Mouse (Mus musculus) C2C12 (cell line): ENCODE results near the gene Ube2h. TPM values are rescaled to one million over a fixed set of nuclear protein-coding genes. Genes with fewer than 3 reads are reported as not detected.

ENCODE experiments used
- H3K27me3 ChIP-seq: one replicate; pipeline ENCODE4 v1.6.1; 2011; ENCODE audit not compliant: control insufficient read depth, insufficient read depth, insufficient read length
- H3K36me3 ChIP-seq: one replicate; pipeline ENCODE4 v1.6.1; 2011; ENCODE audit not compliant: control insufficient read depth, insufficient read depth
- H3K4me3 ChIP-seq: one replicate; pipeline ENCODE4 v1.5.1; 2011; ENCODE audit warnings: mild to moderate bottlenecking, control low read depth; ENCODE audit not compliant: poor library complexity, insufficient read depth, severe bottlenecking
- H3K79me2 ChIP-seq: one replicate; pipeline ENCODE4 v1.6.1; 2011; ENCODE audit not compliant: control insufficient read depth, insufficient read depth
- H3K79me3 ChIP-seq: one replicate; pipeline ENCODE4 v1.6.1; 2011; ENCODE audit warnings: low read depth, control low read depth
- H3ac ChIP-seq: one replicate; pipeline ENCODE3; 2011; ENCODE audit warnings: low read depth; ENCODE audit not compliant: control insufficient read depth, insufficient read length
- CEBPB ChIP-seq: IDR thresholded peaks from one replicate; pipeline ENCODE4 v1.6.1; 2011; ENCODE audit warnings: low read depth, mild to moderate bottlenecking, control low read depth, moderate library complexity
- CTCF ChIP-seq: IDR thresholded peaks from one replicate; pipeline ENCODE4 v1.5.1; 2011; ENCODE audit not compliant: control insufficient read depth, insufficient read depth, insufficient read length
- FOSL1 ChIP-seq: IDR thresholded peaks from one replicate; pipeline ENCODE4 v1.8.0; 2011; ENCODE audit warnings: mild to moderate bottlenecking, low read length; ENCODE audit not compliant: poor library complexity, insufficient read depth, severe bottlenecking
- MAX ChIP-seq: IDR thresholded peaks from one replicate; pipeline ENCODE4 v1.6.1; 2011; ENCODE audit warnings: mild to moderate bottlenecking, control low read depth
- MYOD1 ChIP-seq: IDR thresholded peaks from one replicate; pipeline ENCODE4 v1.6.1; 2011; ENCODE audit warnings: low read depth; ENCODE audit not compliant: control insufficient read depth, insufficient read length
- MYOG ChIP-seq: IDR thresholded peaks from one replicate; pipeline ENCODE4 v1.6.1; 2011; ENCODE audit not compliant: control insufficient read depth, insufficient read length; ENCODE audit errors: extremely low read depth
- USF1 ChIP-seq: IDR thresholded peaks from one replicate; pipeline ENCODE4 v1.6.1; 2011; ENCODE audit warnings: low read depth, mild to moderate bottlenecking, control low read depth, moderate library complexity
- polyA plus RNA-seq: library from polyadenylated mRNA; unstranded; fragments of >200 nt; fragmentation: generic; extraction: Trizol; gene quantifications from one replicate; pipeline ENCODE4 v1.2.1, GENCODE M21; 2012; ENCODE audit warnings: missing spikeins

The Ube2h gene
- polyA plus RNA-seq, 1 experiment, result 14.9 TPM

DNA sequence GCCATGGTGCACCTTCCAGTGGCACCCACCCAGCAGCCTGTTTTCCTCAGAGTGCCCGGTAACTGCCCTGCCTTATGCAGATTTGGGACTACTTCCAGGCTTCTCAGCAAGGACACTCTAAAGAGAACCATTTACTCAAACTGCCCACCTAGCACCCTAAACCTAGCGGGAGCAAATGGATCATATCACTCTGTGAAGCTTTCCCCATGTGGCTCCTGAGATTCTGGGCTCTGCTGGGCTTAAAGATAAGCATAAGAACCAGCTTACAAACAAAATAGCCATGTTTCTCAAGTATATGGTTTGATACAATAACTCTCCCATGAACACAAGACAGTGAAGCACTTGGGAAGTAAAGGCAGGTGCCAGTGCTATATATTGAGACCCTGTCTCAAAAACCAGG is 11.8 kb downstream of the Ube2h start:
- no peak overlapping the region for H3ac ChIP-seq
- no peak for TF ChIP-seq USF1
- no peak for TF ChIP-seq MAX
- TF ChIP-seq FOSL1, result no peak
- H3K36me3 ChIP-seq, result peaks cover 19% of the 10 kb centered on the region
- H3K27me3 ChIP-seq, result no peaks in the 10 kb centered on the region
- H3K79me3 ChIP-seq, result peaks cover 3% of the 10 kb centered on the region
- peaks cover 24% of the 10 kb centered on the region for H3K79me2 ChIP-seq
- H3K4me3 ChIP-seq, result no peak overlapping the region

DNA sequence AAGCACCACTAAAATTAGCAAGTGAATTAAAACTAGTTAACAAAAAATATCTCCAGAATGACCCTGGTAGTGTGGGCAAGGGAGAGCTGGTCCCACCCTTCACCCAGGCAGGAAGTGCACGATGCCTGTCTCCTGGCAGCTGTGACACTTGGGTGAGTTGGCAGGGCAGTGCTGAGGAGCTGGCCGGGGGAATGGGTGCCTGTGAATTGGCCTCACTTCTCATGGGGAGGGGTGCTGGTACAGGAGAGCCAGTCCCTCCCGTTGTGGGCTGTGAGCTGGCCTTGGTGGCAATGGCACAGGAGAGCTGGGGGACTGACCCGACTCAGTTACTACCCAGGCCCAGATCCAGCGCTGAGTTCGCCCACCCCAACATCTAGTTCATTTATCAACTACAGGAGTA is 16.4 kb downstream of the Ube2h start:
- TF ChIP-seq MAX (no peak), MYOD1 (no peak), MYOG (no peak), USF1 (no peak), CTCF (no peak), FOSL1 (no peak)
- peaks cover 30% of the 10 kb centered on the region for H3K36me3 ChIP-seq

DNA sequence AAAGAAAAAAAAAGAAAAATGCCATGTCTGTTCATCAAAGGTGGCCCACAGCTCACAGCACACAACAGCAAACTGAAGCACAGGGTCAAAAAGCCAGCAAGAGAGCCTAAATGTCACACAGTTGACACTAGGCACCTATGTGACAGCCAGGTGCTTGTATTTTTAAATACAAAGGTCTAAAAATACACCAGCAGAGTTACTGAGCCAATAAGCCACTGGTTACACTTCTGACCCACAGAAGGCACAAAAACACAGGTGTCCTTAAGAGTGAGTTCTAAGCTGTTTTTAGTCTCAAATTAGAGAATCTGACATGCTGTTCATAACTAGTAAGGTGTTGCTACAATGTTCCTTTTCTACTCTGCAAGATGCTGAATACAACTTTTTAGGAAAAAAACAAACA is 17.7 kb downstream of the Ube2h start:
- Histone ChIP-seq H3K36me3 (peaks cover 30% of the 10 kb centered on the region), H3K79me3 (peaks cover 6% of the 10 kb centered on the region), H3K27me3 (no peaks in the 10 kb centered on the region), H3K79me2 (peaks cover 29% of the 10 kb centered on the region), H3K4me3 (no peak overlapping the region), H3ac (no peak overlapping the region)
- TF ChIP-seq CTCF (no peak), FOSL1 (no peak), USF1 (no peak), MAX (no peak), MYOG (no peak), CEBPB (no peak), MYOD1 (no peak)

More for the DNA sequence above, 16.4 kb downstream of the Ube2h start:
- H3K79me3 ChIP-seq, result peaks cover 6% of the 10 kb centered on the region
- H3K27me3 ChIP-seq, result no peaks in the 10 kb centered on the region
- H3K79me2 ChIP-seq, result peaks cover 32% of the 10 kb centered on the region
- H3ac ChIP-seq, result no peak overlapping the region
- H3K4me3 ChIP-seq, result no peak overlapping the region

DNA sequence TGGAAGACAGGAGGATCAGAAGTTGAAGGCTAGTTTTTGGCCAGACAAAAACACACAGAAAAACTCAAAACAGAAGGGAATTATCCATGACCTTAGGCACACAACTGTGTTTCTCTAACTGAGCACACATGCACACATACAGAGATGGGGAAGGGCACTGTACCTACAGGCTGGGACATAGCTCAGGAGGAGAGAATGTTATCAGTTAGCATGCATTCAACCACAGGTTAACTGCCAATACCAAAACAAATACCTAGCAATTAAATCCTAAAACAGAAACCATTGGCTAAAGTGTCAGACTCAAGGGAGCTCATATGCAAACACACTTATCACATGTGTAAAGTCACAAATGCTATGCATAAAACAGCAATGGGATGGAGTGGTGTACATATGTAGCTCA is 20.2 kb downstream of the Ube2h start:
- Histone ChIP-seq H3K27me3 (no peaks in the 10 kb centered on the region), H3K79me3 (peaks cover 3% of the 10 kb centered on the region), H3K4me3 (no peak overlapping the region), H3ac (no peak overlapping the region), H3K79me2 (peaks cover 27% of the 10 kb centered on the region), H3K36me3 (peaks cover 30% of the 10 kb centered on the region)
- TF ChIP-seq MAX (no peak), MYOG (no peak), CTCF (no peak), FOSL1 (no peak), CEBPB (no peak), MYOD1 (no peak), USF1 (no peak)

DNA sequence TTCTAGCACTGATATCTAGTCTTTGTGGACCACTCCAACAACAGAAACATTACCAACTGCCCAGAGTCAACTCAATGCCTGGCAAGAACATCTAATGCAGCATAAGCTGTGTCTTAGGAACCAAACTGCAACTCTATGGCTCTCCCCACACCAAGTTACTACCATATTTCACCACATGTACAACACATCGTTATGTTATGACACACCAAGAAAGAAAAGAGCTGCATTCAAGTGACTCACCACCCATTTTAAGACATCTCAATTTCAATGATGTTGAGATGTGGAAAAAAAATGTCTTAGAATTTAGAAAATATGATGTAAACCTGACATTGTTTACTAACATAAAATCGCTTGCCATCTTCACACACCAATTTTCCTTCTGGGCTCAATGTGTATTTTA is 22.0 kb downstream of the Ube2h start:
- Histone ChIP-seq H3K79me3 (peaks cover 3% of the 10 kb centered on the region), H3K4me3 (no peak overlapping the region), H3K79me2 (peaks cover 22% of the 10 kb centered on the region), H3K27me3 (no peaks in the 10 kb centered on the region), H3ac (no peak overlapping the region), H3K36me3 (peaks cover 35% of the 10 kb centered on the region)
- TF ChIP-seq CEBPB (no peak), CTCF (no peak), MYOD1 (no peak), FOSL1 (no peak), USF1 (no peak), MYOG (no peak), MAX (no peak)

DNA sequence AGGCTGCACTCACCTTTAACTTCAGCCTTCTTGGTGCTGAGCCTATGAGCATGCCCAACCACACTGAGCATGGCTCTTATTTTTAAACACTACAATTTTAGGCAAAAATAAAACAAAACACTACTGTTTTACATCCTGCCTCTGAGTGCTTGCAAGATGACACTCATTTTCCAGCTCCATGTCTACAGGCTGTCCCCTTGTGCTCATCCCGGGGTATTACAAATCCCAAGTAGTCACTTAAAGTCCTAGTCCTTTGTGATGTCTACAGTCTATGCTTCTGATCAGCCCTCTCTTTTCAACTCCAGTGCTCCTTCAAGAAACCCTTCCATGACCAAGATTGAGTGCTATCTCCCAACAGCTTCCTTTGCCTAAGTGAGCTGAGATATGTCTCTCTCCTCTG is 26.0 kb downstream of the Ube2h start:
- no peak overlapping the region for H3ac ChIP-seq
- peaks cover 6% of the 10 kb centered on the region for H3K79me2 ChIP-seq
- peaks cover 29% of the 10 kb centered on the region for H3K36me3 ChIP-seq
- H3K79me3 ChIP-seq, result no peaks in the 10 kb centered on the region
- no peak for TF ChIP-seq MYOD1
- no peak for TF ChIP-seq CEBPB
- no peak for TF ChIP-seq USF1
- no peak for TF ChIP-seq MYOG
- TF ChIP-seq FOSL1, result no peak
- H3K4me3 ChIP-seq, result no peak overlapping the region
- H3K27me3 ChIP-seq, result no peaks in the 10 kb centered on the region
